Mouse (Mus musculus) limb, embryonic 11.5 days (tissue): ENCODE data around the gene Atp2a3. TPM values are rescaled to one million over a fixed set of nuclear protein-coding genes. Genes with fewer than 3 reads are reported as not detected.

Source experiments
- ATAC-seq: fragments of 200-750 bp; cut with Nextera tagmentation; 2 replicates; pipeline ENCODE4 v1.8.0; 2017; ENCODE audit warnings: low read depth; ENCODE audit not compliant: insufficient number of reproducible peaks, low FRiP score, low TSS enrichment
- DNase-seq: peaks from one replicate; pipeline ENCODE4 v3.0.0-alpha.2; 2015; ENCODE audit warnings: low spot score
- H3K27ac ChIP-seq: fragments of 300-500 bp; sonication (generic); replicated peaks from 2 replicates; pipeline ENCODE4 v1.5.1; 2014; ENCODE audit warnings: low read depth, mild to moderate bottlenecking, low read length
- H3K27me3 ChIP-seq: fragments of 300-500 bp; sonication (generic); 2 replicates; pipeline ENCODE4 v1.6.1; 2014; ENCODE audit warnings: mild to moderate bottlenecking, low read length, mixed read lengths; ENCODE audit not compliant: control insufficient read depth, insufficient read depth
- H3K36me3 ChIP-seq: fragments of 300-500 bp; sonication (generic); 2 replicates; pipeline ENCODE4 v1.6.1; 2014; ENCODE audit warnings: mild to moderate bottlenecking, low read length, moderate library complexity, mixed read lengths; ENCODE audit not compliant: control insufficient read depth, insufficient read depth
- H3K4me1 ChIP-seq: fragments of 300-500 bp; sonication (generic); 2 replicates; pipeline ENCODE4 v1.6.1; 2014; ENCODE audit warnings: low read length, mixed read lengths; ENCODE audit not compliant: control insufficient read depth, insufficient read depth
- H3K4me2 ChIP-seq: fragments of 300-500 bp; sonication (generic); 2 replicates; pipeline ENCODE4 v1.6.1; 2014; ENCODE audit warnings: low read depth, mild to moderate bottlenecking, moderate library complexity; ENCODE audit not compliant: severe bottlenecking
- H3K4me3 ChIP-seq: fragments of 300-500 bp; sonication (generic); 2 replicates; pipeline ENCODE4 v1.5.1; 2014; ENCODE audit warnings: low read depth, low read length
- H3K9ac ChIP-seq: fragments of 300-500 bp; sonication (generic); 2 replicates; pipeline ENCODE4 v1.6.1; 2014; ENCODE audit warnings: mild to moderate bottlenecking, low read length
- H3K9me3 ChIP-seq: fragments of 300-500 bp; sonication (generic); 2 replicates; pipeline ENCODE4 v1.6.1; 2016; ENCODE audit warnings: low read length; ENCODE audit not compliant: control insufficient read depth
- WGBS: fragments of 180-500 bp; shearing (Covaris S2); extraction: QIAGEN DNeasy Blood & Tissue Kit; methylation state at CpG from one replicate; pipeline ENCODE4 v1.1.7; 2014; 5-methylcytosine and 5-hydroxymethylcytosine counted together
- polyA plus RNA-seq: library from polyadenylated mRNA; unstranded; fragments of >200 nt; fragmentation: Nextera tagmentation; extraction: Ambion mirVana; gene quantifications from 2 replicates; pipeline ENCODE4 v1.2.1, GENCODE M21; 2014

Atp2a3 gene
- polyA plus RNA-seq, 1 experiment from 2014 or later, result 0.97 TPM

DNA sequence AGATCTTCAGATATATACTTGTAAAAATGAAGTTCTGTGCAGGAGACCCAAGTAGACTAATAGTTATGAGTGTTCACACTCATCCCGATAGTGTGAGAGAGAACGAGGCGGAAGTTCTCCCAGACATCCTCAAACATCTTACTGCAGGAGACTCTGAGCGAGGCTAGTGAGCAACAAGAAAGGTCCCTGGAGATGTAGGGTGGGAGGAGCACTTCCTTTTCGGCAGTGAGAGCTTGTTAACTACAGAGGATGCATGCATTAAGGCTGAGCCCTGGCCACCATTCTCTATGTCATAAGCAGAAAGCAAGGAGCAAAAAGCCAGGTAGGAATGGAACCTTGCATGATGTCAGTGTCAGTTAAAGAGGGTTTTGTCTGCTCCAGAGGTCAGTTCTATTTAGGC is 26.3 kb downstream of the Atp2a3 start:
- no peak overlapping the region for H3K9ac ChIP-seq
- H3K4me3 ChIP-seq, result no peak overlapping the region
- H3K9me3 ChIP-seq, result no peaks in the 10 kb centered on the region
- H3K4me1 ChIP-seq, result no peaks in the 10 kb centered on the region; the same call in 1 of the 2 replicates
- ATAC-seq (no peak), DNase-seq (no peak)
- no peaks in the 10 kb centered on the region for H3K27me3 ChIP-seq
- H3K36me3 ChIP-seq, result no peaks in the 10 kb centered on the region
- WGBS, result 72% methylated on average over 5 of the region's 5 CpGs
- no peak overlapping the region for H3K4me2 ChIP-seq
- no peak overlapping the region for H3K27ac ChIP-seq

DNA sequence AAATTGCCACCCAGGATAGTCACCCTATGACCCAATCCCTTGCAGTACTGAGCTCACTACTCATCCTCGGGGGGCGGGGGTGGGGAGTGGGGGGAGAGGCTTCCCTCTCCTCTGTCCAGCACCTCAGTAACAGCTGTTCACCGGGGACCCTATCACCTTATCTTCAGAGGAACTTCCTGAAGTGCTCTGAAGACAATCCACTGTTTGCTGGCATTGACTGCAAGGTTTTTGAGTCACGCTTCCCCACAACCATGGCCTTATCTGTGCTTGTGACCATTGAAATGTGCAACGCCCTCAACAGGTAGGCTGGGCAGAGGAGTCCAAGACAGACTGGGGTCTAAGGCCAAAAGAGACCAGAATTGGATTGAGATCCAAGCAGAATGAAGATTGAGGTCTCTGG is 26.8 kb downstream of the Atp2a3 start:
- H3K9me3 ChIP-seq, result no peaks in the 10 kb centered on the region
- H3K4me2 ChIP-seq, result no peak overlapping the region
- H3K4me1 ChIP-seq, result no peaks in the 10 kb centered on the region; the same call in 1 of the 2 replicates
- ATAC-seq (no peak), DNase-seq (no peak)
- WGBS, result 76% methylated on average over 5 of the region's 5 CpGs
- H3K4me3 ChIP-seq, result no peak overlapping the region
- no peaks in the 10 kb centered on the region for H3K27me3 ChIP-seq
- no peak overlapping the region for H3K27ac ChIP-seq
- H3K9ac ChIP-seq, result no peak overlapping the region
- H3K36me3 ChIP-seq, result no peaks in the 10 kb centered on the region

- Histone ChIP-seq H3K9ac (no peak overlapping the region), H3K9me3 (no peaks in the 10 kb centered on the region), H3K4me3 (no peak overlapping the region), H3K27me3 (no peaks in the 10 kb centered on the region), H3K4me1 (no peaks in the 10 kb centered on the region; the same call in 1 of the 2 replicates), H3K36me3 (no peaks in the 10 kb centered on the region), H3K27ac (no peak overlapping the region), H3K4me2 (no peak overlapping the region)
- DNase-seq (no peak), ATAC-seq (no peak)
- 77% methylated on average over 6 of the region's 6 CpGs for WGBS
Observed at GRCm38 (mm10) chr11:72989044-72989443, 28.1 kb downstream of the Atp2a3 start.

DNA sequence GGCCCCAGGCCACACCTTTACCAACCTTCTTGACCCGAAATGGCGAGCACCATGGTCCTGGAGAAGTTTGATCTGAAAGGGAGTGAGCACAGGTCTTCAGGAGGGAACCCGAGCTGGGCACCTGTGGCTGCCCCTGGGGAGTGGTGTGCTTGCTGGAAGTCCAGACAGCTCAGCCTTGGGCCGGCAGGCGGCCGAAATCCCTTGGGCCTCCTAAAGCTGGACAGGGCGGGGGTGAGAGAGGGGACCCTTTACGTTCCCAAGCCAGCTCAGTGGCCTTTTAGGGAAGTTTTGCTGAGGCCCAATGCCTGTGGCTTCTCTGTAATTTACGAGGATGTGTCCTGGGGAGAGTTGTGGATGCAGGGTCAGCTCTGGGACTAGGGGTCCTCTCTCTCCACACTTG is 29.7 kb downstream of the Atp2a3 start:
- H3K27me3 ChIP-seq, result no peaks in the 10 kb centered on the region
- no peak for DNase-seq
- H3K36me3 ChIP-seq, result no peaks in the 10 kb centered on the region
- no peaks in the 10 kb centered on the region; the same call in 1 of the 2 replicates for H3K4me1 ChIP-seq
- no peak for ATAC-seq
- 73% methylated on average over 9 of the region's 9 CpGs for WGBS
- H3K9me3 ChIP-seq, result no peaks in the 10 kb centered on the region
- no peak overlapping the region for H3K27ac ChIP-seq
- H3K4me3 ChIP-seq, result no peak overlapping the region
- no peak overlapping the region for H3K4me2 ChIP-seq
- no peak overlapping the region for H3K9ac ChIP-seq

- no peak overlapping the region for H3K4me3 ChIP-seq
- H3K9me3 ChIP-seq, result no peaks in the 10 kb centered on the region
- no peaks in the 10 kb centered on the region for H3K36me3 ChIP-seq
- no peaks in the 10 kb centered on the region; the same call in 1 of the 2 replicates for H3K4me1 ChIP-seq
- no peak overlapping the region for H3K27ac ChIP-seq
- H3K9ac ChIP-seq, result no peak overlapping the region
- ATAC-seq, result no peak
- H3K4me2 ChIP-seq, result no peak overlapping the region
- no peak for DNase-seq
- no peaks in the 10 kb centered on the region for H3K27me3 ChIP-seq
- WGBS, result 50% methylated on average over 9 of the region's 9 CpGs
Observed at GRCm38 (mm10) chr11:72991961-72992360, 31.0 kb downstream of the Atp2a3 start.

DNA sequence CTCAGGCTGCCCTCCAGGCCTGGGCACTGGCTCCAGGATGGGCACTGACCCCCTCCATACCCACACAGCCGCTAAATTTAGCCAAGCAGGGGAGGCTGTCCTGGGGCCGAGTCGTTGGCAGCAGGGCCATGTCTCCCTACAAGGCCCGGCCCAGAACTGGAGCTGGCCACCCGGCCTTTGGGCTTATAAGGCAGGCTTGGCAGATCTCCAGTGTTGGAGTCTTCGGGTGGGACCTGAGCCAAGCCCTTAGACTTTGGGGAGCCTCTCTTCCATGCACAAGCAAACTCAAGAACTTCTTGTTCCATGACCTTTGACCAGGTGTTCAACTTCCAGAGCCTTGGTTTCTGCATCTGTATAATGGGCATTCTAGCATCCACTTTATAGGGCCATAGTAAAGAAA is 35.4 kb downstream of the Atp2a3 start:
- DNase-seq, result no peak
- Histone ChIP-seq H3K36me3 (no peaks in the 10 kb centered on the region), H3K9me3 (no peaks in the 10 kb centered on the region), H3K4me1 (no peaks in the 10 kb centered on the region), H3K4me3 (no peak overlapping the region), H3K4me2 (no peak overlapping the region), H3K27ac (no peak overlapping the region), H3K9ac (no peak overlapping the region), H3K27me3 (no peaks in the 10 kb centered on the region)
- 91% methylated on average over 6 of the region's 6 CpGs for WGBS
- ATAC-seq, result no peak

- ATAC-seq, result no peak
- Histone ChIP-seq H3K4me3 (no peak overlapping the region), H3K36me3 (no peaks in the 10 kb centered on the region), H3K27ac (no peak overlapping the region), H3K4me2 (no peak overlapping the region), H3K27me3 (no peaks in the 10 kb centered on the region), H3K9ac (no peak overlapping the region), H3K9me3 (no peaks in the 10 kb centered on the region), H3K4me1 (no peaks in the 10 kb centered on the region)
- no peak for DNase-seq
- WGBS, result 83% methylated on average over 2 of the region's 2 CpGs
Observed at GRCm38 (mm10) chr11:72996781-72997180, 35.8 kb downstream of the Atp2a3 start.

DNA sequence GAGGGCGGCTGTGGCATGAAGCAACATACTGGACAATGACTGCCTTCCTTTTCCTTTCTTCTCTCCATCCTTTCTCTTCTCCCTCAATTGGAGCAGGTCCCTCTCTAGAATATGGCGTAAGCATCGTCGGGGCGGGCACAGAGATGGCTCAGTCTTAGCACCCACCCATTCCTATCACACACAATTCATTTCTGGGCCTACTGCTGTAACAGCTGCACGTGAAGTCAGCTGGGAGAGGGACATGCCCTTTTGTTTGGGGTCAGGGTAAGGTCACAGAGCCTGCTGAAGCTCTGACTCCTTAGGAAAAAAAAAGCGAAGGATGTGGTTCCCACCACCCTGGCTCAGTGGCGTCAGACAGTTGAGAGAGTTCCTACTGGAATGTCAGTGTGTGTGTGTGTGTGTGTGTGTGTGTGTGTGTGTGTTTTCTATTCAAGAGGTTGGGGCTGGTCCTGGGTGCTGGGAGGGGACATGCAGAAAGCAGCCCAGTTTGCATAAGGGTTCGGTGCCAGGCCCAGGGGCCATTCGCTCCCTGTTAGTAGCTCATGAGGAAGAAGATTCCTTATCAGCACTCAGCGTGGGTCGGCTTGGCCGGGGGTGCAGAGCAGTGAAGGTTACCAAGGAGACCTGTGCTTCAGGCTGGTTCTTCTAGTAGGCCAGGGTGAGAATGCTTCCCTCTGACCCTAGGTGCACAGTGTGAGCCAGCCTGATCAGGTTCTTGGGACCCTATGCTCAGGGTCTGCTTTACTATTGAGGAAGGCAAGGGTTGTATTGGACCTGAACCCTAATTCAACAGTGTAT is 36.8 kb downstream of the Atp2a3 start:
- H3K27me3 ChIP-seq, result no peaks in the 10 kb centered on the region
- no peak for DNase-seq
- no peak overlapping the region for H3K27ac ChIP-seq
- H3K36me3 ChIP-seq, result no peaks in the 10 kb centered on the region
- no peak for ATAC-seq
- H3K4me3 ChIP-seq, result no peak overlapping the region
- no peak overlapping the region for H3K9ac ChIP-seq
- WGBS, result 71% methylated on average over 13 of the region's 13 CpGs
- no peaks in the 10 kb centered on the region for H3K4me1 ChIP-seq
- H3K9me3 ChIP-seq, result no peaks in the 10 kb centered on the region
- no peak overlapping the region for H3K4me2 ChIP-seq

- Histone ChIP-seq H3K4me2 (no peak within 1 kb of the TSS), H3K27ac (no peak within 1 kb of the TSS), H3K4me1 (no peaks in the 10 kb centered on the region), H3K27me3 (no peaks in the 10 kb centered on the region), H3K4me3 (no peak within 1 kb of the TSS), H3K9me3 (no peaks in the 10 kb centered on the region), H3K36me3 (no peaks in the 10 kb centered on the region), H3K9ac (no peak within 1 kb of the TSS)
- ATAC-seq, result peak; percentile 67; the same call in 1 of the 2 replicates
- WGBS, result 42% methylated on average over 8 of the region's 8 CpGs
- DNase-seq, result no peak
Observed at GRCm38 (mm10) chr11:72998771-72999170, 37.8 kb downstream of the Atp2a3 start, which contains the start of gene P2rx1. Gene P2rx1, plus strand, starts transcription at chr11:72999103.
